Mouse (Mus musculus): ENCODE data around the gene Cep57l1. TPM values are rescaled to one million over a fixed set of nuclear protein-coding genes. Genes with fewer than 3 reads are reported as not detected.

The Cep57l1 gene
- polyA plus RNA-seq, 1 experiment from 2014 or later = 19.7 TPM

DNA sequence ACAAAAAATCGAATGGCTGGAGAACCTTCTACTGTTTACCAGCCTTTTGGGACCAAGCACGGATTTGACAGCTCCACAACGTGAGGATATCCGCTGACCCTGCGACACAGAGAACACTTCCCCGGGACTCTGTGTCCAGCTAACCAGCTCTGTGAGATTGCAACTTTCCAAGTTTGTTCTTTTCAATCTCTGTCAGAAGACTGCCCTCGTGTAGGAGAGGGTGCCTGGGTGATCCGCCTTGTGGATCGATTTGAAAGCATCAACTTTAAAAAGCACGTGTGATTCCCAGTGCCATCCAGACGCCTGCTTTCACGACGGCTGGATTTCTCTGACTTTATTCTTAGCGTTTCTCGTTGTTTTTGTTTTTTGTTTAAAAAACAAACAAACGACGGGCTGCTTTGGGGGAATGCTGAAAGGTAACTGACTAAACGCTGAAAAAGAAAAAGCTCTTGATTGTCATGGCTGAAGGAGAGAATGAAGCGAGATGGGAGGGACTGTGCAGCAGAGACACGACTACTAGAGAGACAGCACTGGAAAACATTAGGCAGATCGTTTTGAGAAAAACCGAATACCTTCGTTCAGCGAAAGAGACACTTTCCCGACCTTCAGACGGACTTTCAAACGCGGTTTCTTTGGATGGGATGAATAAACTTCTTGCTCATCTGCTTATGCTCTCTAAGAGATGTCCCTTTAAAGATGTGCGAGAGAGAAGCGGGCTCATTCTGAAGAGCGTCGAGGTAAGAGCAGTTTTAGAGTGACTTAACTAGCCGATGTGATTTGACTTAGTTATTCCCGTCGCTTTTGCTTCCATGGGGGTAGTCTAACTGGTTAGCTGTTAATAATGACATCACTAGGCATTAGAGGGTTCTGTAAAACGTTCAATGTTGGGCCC is 1.1 kb upstream of the Cep57l1 start:
- WGBS = 1% methylated on average over 36 of the region's 36 CpGs
- Histone ChIP-seq H3K27ac (peak overlapping the region; percentile 94), H3K27me3 (no peaks in the 10 kb centered on the region), H3K4me3 (peak overlapping the region; percentile 61), H3K4me1 (peaks cover 27% of the 10 kb centered on the region), H3K9me3 (replicated peaks) (no peaks in the 10 kb centered on the region), H3K4me2 (replicated peaks) (peak overlapping the region; percentile 66), H3K36me3 (no peaks in the 10 kb centered on the region), H3K9ac (peak overlapping the region; percentile 74)
- ATAC-seq (ENCODE audit: low FRiP score) = no peak

DNA sequence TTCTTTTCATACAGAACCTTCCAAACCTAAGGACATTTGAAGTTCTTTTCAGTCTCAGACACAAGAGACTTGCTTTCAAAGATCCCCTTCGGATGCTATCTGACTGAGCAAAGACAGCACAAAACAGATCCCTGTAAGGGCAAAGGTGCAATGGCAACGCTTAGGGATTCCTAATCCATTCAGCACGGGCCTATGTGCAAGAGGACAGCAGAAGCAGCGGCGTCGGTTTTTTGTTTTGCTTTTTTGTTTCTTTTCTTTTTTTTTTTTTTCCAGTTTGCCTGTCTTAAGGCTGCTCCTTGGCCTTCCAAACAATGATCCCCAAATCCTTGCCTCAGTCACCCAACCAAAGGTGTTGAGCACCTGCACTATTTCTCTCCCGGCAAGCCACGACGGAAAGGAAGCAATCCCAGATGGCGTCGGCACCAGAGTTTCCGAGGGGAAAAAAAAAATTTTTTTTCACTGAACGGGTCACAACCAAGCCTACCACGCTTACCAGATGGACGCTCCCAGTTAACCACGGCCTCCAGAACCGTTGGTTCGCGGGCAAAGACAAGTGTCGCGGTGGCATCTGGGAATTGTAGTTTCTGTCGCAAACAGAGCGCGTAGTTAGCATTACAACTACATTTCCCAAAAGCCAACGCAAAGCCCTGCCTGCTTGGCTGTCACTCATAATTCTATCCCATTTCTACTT is 446 bp downstream of the Cep57l1 start:
- Histone ChIP-seq H3K4me3 (peak overlapping the region; percentile 61), H3K4me1 (peaks cover 23% of the 10 kb centered on the region), H3K27ac (peak overlapping the region; percentile 94), H3K9me3 (replicated peaks) (no peaks in the 10 kb centered on the region), H3K27me3 (no peaks in the 10 kb centered on the region), H3K36me3 (no peaks in the 10 kb centered on the region), H3K4me2 (replicated peaks) (peak overlapping the region; percentile 66), H3K9ac (peak overlapping the region; percentile 74)
- WGBS = 3% methylated on average over 25 of the region's 25 CpGs
- peak; percentile 86 for ATAC-seq (ENCODE audit: low FRiP score)

DNA sequence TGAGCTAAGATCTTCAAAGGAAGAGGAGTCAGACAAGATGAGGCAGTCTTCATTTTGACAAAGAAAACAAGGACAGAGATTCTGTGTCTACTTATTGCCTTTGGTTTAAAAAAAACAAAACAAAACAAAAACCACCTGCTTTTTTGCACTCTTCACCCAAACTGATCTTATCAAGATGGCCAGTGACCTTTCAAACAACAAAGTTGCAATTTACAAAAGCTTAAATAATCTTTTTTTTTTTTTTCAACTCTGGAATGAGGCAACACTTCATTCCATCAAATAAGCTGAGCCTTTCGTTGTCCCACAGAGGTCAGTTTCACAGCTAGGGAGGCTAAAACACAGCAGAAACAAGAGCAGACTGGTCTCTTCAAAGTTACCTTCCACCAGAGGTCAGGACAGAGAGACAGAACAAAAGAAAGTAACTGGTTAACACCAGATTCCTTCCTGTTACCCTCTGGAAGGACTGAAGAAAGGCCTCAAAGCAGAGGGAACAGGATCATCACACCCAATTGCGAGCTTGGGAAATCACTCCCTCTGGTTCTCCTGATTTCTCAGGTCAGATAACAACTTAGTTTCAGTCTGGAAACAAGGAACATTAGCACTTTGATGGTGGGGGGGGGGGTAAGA is 3.8 kb downstream of the Cep57l1 start:
- peaks cover 20% of the 10 kb centered on the region for H3K36me3 ChIP-seq
- no peak overlapping the region for H3K27ac ChIP-seq
- WGBS = 87% methylated on average over 2 of the region's 2 CpGs
- no peaks in the 10 kb centered on the region for H3K4me1 ChIP-seq
- H3K4me2 ChIP-seq (replicated peaks) = no peak overlapping the region
- H3K9ac ChIP-seq = no peak overlapping the region
- H3K27me3 ChIP-seq = no peaks in the 10 kb centered on the region
- peaks cover 21% of the 10 kb centered on the region for H3K9me3 ChIP-seq (replicated peaks)
- H3K4me3 ChIP-seq = no peak overlapping the region
- ATAC-seq (ENCODE audit: low FRiP score) = no peak

DNA sequence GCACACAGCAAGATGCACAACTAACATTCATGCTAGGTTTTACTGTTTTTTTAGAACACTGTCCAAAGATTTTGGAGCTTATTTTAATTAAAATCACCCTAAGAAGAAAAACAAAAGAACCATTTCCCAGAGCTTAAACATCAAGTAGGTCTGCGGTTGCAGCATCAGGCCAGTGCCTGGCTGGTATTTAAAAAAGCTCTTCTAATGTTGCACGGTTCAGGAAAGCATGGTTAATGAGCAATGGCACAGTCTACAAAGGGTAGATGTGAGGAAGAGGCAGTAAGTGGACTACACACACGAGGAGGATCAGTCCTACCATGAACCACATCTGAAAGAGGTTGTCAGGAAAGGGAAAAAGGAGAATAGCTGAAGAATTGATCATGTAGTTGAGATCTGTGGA is 5.0 kb downstream of the Cep57l1 start:
- Histone ChIP-seq H3K36me3 (peaks cover 32% of the 10 kb centered on the region), H3K9me3 (replicated peaks) (peaks cover 28% of the 10 kb centered on the region), H3K27me3 (no peaks in the 10 kb centered on the region), H3K4me1 (no peaks in the 10 kb centered on the region), H3K27ac (no peak overlapping the region), H3K4me3 (no peak overlapping the region), H3K9ac (no peak overlapping the region), H3K4me2 (replicated peaks) (no peak overlapping the region)
- no peak for ATAC-seq (ENCODE audit: low FRiP score)
- WGBS = 90% methylated on average over 3 of the region's 3 CpGs

DNA sequence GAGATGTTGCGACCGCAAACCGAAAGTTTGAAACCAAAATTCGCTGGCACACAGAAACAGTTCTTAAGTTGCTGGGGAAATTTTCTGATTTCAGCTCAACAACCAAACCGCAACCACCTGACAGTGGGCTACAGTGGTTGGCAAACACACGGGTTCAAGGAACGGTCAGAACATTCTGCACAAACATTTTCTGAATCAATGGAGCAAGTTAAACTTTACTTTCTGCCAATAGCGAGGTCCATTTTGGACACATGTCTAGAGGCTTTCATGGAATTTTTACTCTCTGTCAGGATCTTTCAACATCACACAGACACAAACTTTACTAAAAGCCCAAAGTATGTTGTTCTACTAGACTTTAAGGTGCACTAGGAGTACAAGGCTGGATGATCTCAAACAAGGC is 6.2 kb downstream of the Cep57l1 start:
- H3K4me1 ChIP-seq = no peaks in the 10 kb centered on the region
- peaks cover 32% of the 10 kb centered on the region for H3K9me3 ChIP-seq (replicated peaks)
- no peak overlapping the region for H3K27ac ChIP-seq
- WGBS = 98% methylated on average over 8 of the region's 8 CpGs
- H3K9ac ChIP-seq = no peak overlapping the region
- H3K27me3 ChIP-seq = no peaks in the 10 kb centered on the region
- H3K36me3 ChIP-seq = peaks cover 41% of the 10 kb centered on the region
- no peak overlapping the region for H3K4me3 ChIP-seq
- no peak for ATAC-seq (ENCODE audit: low FRiP score)
- H3K4me2 ChIP-seq (replicated peaks) = no peak overlapping the region

DNA sequence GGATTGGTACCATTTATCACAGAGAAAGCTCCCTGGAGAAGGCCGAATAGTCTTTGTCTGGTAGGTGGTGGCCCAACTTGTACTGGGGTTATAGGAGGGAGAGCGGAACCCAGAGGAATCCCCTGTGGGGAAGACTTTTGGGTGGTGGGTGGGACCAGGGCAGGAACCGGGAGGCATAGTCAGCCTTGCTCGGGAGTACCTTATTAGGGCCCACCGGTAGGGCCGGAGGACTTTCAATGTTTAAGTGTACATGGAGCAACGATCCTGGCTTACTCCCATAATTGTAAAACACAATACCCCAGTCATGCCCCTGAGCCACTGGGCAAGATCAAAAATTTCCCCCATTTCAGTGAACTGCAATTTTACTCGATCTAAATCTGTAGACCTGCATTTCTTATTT is 12.4 kb downstream of the Cep57l1 start:
- H3K4me3 ChIP-seq = no peak overlapping the region
- H3K36me3 ChIP-seq = peaks cover 53% of the 10 kb centered on the region
- H3K27ac ChIP-seq = no peak overlapping the region
- ATAC-seq (ENCODE audit: low FRiP score) = no peak
- H3K9me3 ChIP-seq (replicated peaks) = peaks cover 33% of the 10 kb centered on the region
- H3K4me2 ChIP-seq (replicated peaks) = no peak overlapping the region
- no peaks in the 10 kb centered on the region for H3K27me3 ChIP-seq
- no peak overlapping the region for H3K9ac ChIP-seq
- no peaks in the 10 kb centered on the region for H3K4me1 ChIP-seq
- WGBS = 96% methylated on average over 8 of the region's 8 CpGs

DNA sequence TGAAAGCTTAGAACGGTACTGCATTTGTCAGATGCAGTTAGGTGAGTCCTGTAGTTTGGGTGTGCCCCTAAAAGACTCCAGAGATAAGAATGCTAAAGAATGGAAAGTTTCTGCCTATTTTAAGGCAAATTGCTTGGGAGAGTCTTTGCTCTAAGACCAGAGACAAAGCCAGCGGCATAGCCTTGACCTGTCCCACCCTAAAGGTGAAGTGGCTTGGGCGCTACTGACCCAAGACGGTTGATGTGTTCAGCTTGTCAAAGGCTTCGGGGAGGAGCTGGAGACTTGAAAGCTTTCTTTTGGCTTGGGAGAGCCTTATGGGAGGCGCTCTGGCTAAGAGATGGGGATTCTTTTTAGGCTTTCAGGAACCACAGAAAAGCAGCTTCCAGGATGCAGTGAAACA is 17.3 kb downstream of the Cep57l1 start:
- peaks cover 5% of the 10 kb centered on the region for H3K9me3 ChIP-seq (replicated peaks)
- no peak overlapping the region for H3K4me3 ChIP-seq
- no peak overlapping the region for H3K9ac ChIP-seq
- no peak overlapping the region for H3K4me2 ChIP-seq (replicated peaks)
- ATAC-seq (ENCODE audit: low FRiP score) = no peak
- H3K36me3 ChIP-seq = peaks cover 9% of the 10 kb centered on the region
- WGBS = 94% methylated on average over 6 of the region's 6 CpGs
- H3K4me1 ChIP-seq = no peaks in the 10 kb centered on the region
- no peak overlapping the region for H3K27ac ChIP-seq
- H3K27me3 ChIP-seq = no peaks in the 10 kb centered on the region

DNA sequence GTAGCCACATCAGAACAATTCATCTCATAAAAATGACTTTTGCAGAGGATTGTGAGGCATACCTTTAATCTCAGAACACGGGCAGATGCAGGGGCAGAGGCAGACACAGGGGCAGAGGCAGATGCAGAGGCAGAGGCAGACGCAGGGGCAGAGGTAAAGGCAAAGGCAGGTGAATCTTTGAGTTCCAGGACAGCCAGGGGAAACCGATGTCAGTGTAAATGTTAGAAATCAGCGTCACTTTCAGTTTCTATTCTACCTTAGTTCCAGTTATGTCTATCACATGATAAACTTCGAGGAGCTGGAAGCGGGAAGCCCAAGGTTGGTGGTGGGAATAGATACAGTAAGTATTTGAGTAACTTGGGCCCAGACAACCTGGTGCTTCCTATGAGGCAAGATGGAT is 42.4 kb downstream of the Cep57l1 start:
- Histone ChIP-seq H3K27ac (no peak overlapping the region), H3K9me3 (replicated peaks) (no peaks in the 10 kb centered on the region), H3K27me3 (no peaks in the 10 kb centered on the region), H3K4me2 (replicated peaks) (no peak overlapping the region), H3K4me1 (no peaks in the 10 kb centered on the region), H3K36me3 (no peaks in the 10 kb centered on the region), H3K4me3 (no peak overlapping the region), H3K9ac (no peak overlapping the region)
- WGBS = 95% methylated on average over 6 of the region's 6 CpGs
- ATAC-seq (ENCODE audit: low FRiP score) = no peak

DNA sequence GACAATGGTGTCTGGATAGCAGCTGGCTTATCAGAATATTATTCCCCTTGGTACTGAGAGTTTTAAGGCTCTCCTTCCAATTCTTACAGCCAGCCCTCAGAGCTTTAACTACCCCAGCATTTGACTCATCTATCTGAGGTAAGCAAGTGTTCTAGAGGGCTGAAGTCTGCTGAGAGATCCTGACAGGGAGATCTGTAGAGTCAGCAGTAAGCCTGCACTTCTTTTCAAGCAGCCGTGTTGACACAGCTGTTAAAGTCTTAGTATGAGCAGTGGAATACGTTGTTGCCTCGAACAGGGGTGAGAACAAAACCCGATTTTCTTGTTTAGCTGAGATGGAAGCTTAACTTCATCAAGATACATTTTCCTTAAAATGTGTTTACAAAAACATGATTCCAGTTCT is 43.4 kb downstream of the Cep57l1 start:
- Histone ChIP-seq H3K9ac (no peak overlapping the region), H3K9me3 (replicated peaks) (no peaks in the 10 kb centered on the region)
- ATAC-seq (ENCODE audit: low FRiP score) = no peak

DNA sequence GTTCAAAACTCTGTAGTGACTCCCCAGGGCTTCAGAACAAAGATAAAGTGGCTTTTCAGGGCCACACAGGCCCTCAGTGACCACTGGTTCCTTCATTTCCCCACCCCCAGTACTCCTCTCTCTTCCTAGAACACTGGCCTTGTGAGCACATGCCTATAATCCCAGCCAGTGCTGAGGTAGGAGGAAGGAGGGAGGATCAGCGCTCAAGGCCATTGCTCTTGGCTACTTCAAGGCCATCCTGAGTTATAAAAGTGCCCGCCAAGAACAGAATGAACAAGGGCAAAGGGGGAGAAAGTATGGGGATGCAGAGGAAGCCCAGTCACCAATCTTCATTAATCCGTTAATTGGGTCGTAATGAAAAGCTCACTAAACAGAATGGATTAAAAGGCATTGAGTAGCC is 44.1 kb downstream of the Cep57l1 start:
- Histone ChIP-seq H3K27ac (no peak overlapping the region), H3K4me1 (no peaks in the 10 kb centered on the region), H3K4me2 (replicated peaks) (no peak overlapping the region), H3K4me3 (no peak overlapping the region), H3K27me3 (no peaks in the 10 kb centered on the region), H3K36me3 (no peaks in the 10 kb centered on the region), H3K9me3 (replicated peaks) (no peaks in the 10 kb centered on the region), H3K9ac (no peak overlapping the region)
- ATAC-seq (ENCODE audit: low FRiP score) = no peak
- WGBS = 92% methylated on average over 4 of the region's 4 CpGs

More for the DNA sequence above, 43.4 kb downstream of the Cep57l1 start:
- H3K4me2 ChIP-seq (replicated peaks) = no peak overlapping the region
- H3K4me1 ChIP-seq = no peaks in the 10 kb centered on the region
- WGBS = 65% methylated on average over 4 of the region's 4 CpGs
- H3K27ac ChIP-seq = no peak overlapping the region
- H3K36me3 ChIP-seq = no peaks in the 10 kb centered on the region
- no peaks in the 10 kb centered on the region for H3K27me3 ChIP-seq
- no peak overlapping the region for H3K4me3 ChIP-seq

DNA sequence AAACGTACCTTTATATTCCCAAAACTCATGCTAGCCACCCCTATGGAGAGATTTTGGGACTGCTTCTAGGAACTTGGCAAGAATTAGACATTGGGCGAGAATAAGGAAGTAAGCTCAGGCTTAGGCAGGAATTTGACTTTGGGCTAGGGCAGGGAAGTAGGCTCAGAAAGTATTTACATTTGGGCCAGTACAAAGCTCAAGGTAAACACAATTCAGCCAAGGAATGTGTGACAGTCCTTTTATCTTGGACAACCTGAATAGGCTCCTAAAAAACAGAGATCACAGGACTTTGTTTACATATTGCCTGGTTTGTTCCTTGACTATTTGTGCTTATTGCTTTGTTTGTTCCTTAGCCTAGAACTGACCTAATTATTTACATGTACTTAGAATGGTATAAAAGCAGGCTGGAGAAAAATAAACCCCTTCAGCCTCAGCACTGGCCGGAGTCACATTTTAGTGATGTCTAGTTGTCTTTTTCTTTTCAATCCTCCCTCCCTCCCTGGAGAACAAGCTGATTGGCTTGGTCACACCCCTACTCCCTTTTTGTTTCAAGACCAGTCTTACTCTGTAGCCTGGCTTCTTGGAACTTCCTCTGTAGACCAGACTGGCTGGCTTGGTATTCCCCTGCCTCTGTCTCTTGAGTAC is 45.8 kb downstream of the Cep57l1 start:
- Histone ChIP-seq H3K4me3 (no peak overlapping the region), H3K36me3 (no peaks in the 10 kb centered on the region), H3K27ac (no peak overlapping the region), H3K9ac (no peak overlapping the region), H3K27me3 (no peaks in the 10 kb centered on the region), H3K4me1 (no peaks in the 10 kb centered on the region), H3K9me3 (replicated peaks) (no peaks in the 10 kb centered on the region), H3K4me2 (replicated peaks) (no peak overlapping the region)
- 88% methylated on average over 3 of the region's 3 CpGs for WGBS
- ATAC-seq (ENCODE audit: low FRiP score) = no peak

DNA sequence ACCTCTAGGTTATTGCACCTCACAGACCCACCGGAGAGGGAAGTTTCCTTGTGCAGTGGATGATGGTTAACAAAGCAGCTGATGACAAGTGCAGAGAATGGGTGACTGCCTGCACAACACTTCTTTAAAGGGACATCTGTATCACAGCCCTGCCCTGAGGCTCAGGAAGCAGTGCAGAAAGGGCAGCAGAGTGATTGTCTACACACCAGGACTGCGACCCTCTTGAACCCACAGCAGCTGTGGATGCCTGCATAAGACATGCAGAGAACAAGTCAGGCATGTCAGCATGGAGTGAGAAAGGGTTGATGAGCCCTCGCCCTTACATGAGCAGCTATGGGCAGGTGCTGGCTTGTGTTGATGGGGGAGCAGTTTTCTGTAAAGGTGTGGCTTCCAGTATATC is 48.8 kb downstream of the Cep57l1 start:
- Histone ChIP-seq H3K9me3 (replicated peaks) (no peaks in the 10 kb centered on the region), H3K27me3 (no peaks in the 10 kb centered on the region), H3K27ac (no peak overlapping the region), H3K4me3 (no peak overlapping the region), H3K36me3 (no peaks in the 10 kb centered on the region), H3K4me2 (replicated peaks) (no peak overlapping the region), H3K9ac (no peak overlapping the region), H3K4me1 (no peaks in the 10 kb centered on the region)
- 63% methylated on average over 3 of the region's 3 CpGs for WGBS
- ATAC-seq (ENCODE audit: low FRiP score) = no peak
